Mouse (Mus musculus) macrophage (primary cell): Measurements from ENCODE around the gene Smad3. TPM values are rescaled to one million over a fixed set of nuclear protein-coding genes. Genes with fewer than 3 reads are reported as not detected.

ENCODE experiments used
- H3K27ac ChIP-seq: fragments of 350-480 bp; formaldehyde crosslinking; 2 replicates; pipeline ENCODE4 v1.9.0; 2021
- H3K36me3 ChIP-seq: fragments of 350-480 bp; formaldehyde crosslinking; 2 replicates; pipeline ENCODE4 v1.9.0; 2021; ENCODE audit errors: inconsistent target
- H3K4me3 ChIP-seq: fragments of 350-480 bp; formaldehyde crosslinking; 2 replicates; pipeline ENCODE4 v1.9.0; 2021; ENCODE audit errors: inconsistent target
- H3K79me2 ChIP-seq: fragments of 350-480 bp; formaldehyde crosslinking; 2 replicates; pipeline ENCODE4 v1.9.0; 2021; ENCODE audit errors: inconsistent target
- WGBS: methylation state at CpG from one replicate; pipeline ENCODE4 v1.1.7; 2026; ENCODE audit warnings: inconsistent platforms; ENCODE audit not compliant: missing documents; 5-methylcytosine and 5-hydroxymethylcytosine counted together
- polyA plus RNA-seq: library from polyadenylated mRNA; stranded (reverse); fragments of 250-400 nt; gene quantifications from 3 replicates; pipeline ENCODE4 v1.2.4, GENCODE M21; 2018; ENCODE audit warnings: inconsistent platforms

The Smad3 gene
- polyA plus RNA-seq, 1 experiment from 2014 or later: 14.5 TPM

DNA sequence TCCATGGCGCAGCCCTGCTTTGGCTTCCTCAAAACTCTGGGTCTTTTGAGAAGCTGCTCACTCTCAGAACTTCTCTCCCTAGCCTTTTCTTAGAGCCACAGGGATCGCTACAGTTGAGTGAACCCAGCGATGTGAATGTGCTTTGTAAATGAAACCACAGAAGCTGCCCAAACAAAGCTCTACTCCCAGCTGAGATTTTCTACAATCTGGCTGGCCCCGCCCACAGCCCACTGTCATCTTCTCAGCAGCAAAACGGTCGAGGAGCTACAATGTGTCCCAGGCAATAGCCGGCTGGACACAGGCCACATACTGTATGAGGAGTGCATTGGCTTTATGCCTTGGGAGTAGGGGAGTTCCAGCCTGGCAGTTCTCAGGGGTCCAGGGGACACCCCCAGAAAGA is 104.1 kb downstream of the Smad3 start:
- H3K79me2 ChIP-seq: no peaks in the 10 kb centered on the region
- 94% methylated on average over 7 of the region's 7 CpGs for WGBS
- H3K36me3 ChIP-seq: peaks cover 27% of the 10 kb centered on the region; the same call in 1 of the 2 replicates
- H3K4me3 ChIP-seq: no peak overlapping the region
- no peak overlapping the region for H3K27ac ChIP-seq

DNA sequence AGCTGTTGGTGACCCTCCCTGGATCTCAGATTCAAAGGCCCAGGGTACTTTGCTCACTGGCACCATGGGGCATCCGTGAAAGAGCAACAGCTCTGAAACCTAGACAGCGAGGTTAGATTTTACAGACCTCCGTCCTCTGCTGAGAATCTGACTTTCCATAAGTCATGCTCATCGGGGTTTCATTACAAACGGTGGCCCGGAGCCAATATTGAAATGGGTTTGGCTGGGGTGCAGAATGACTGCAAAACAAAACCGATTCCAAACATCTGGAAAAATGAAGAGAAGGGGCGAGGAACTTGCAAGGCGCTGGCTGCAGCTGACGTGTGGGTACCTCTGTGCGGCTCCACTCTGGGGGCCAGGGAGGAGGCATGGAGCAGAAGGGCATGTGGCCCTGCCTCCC is 106.2 kb downstream of the Smad3 start:
- Histone ChIP-seq H3K4me3 (no peak overlapping the region), H3K36me3 (peaks cover 30% of the 10 kb centered on the region; the same call in 1 of the 2 replicates)
- 98% methylated on average over 11 of the region's 11 CpGs for WGBS

DNA sequence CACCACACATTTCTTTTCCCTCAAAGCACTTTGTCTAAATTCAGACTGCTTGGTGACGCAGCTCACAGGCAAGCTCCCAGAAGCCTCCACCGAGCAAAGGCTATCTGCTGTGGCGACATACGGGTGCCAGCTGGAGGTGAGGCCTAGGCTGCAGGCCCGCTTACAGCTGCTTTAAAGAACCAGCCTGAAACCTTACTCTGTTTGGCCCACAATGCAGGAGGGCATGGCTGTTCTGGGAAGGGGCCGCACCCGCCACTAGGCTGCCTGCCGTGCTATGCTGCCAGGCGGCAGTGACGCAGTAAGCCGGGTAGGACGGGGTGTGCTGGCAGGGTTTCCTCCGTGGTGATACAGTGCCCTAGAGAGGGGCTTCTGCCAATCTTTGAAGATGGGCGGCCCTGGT is 106.9 kb downstream of the Smad3 start:
- Histone ChIP-seq H3K27ac (no peak overlapping the region), H3K4me3 (no peak overlapping the region), H3K36me3 (peaks cover 30% of the 10 kb centered on the region; the same call in 1 of the 2 replicates), H3K79me2 (no peaks in the 10 kb centered on the region)
- WGBS: 87% methylated on average over 11 of the region's 14 CpGs

More for the DNA sequence above, 106.2 kb downstream of the Smad3 start:
- Histone ChIP-seq H3K79me2 (no peaks in the 10 kb centered on the region), H3K27ac (no peak overlapping the region)

DNA sequence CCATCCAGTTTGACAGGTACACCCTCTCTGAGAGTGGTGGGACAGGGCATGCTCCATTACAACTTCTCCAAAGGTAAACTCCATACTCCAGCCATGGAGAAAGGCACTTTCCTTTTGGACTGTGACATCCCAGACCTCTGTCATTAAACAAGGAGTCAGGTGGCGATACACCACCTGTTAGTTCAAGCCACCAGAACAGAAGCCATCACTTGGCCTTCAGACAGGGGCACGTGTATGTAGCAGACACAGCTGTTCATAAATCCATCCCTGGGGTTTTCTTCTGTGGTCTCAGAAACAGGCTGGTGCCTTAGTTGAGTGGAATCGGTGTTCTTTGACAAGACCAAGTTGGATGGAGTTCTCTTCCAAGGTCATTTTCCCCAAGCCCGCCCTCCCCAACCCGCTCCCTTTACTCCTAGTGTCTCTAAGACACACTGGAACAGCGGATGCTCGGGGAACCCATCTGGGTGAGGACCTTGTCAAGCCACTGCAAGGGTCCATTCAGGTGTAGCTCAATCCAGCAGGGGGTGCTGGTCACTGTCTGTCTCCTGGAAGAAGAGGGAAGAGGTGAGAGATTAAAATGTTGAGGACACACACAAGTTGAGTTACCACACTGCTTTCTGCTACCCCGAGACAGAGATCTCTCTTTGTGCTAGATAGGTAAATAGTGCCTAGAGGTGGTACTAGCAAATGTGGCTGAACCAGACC is 107.8 kb downstream of the Smad3 start:
- H3K79me2 ChIP-seq: no peaks in the 10 kb centered on the region
- peaks cover 30% of the 10 kb centered on the region; the same call in 1 of the 2 replicates for H3K36me3 ChIP-seq
- H3K4me3 ChIP-seq: no peak overlapping the region
- H3K27ac ChIP-seq: no peak overlapping the region
- WGBS: 91% methylated on average over 7 of the region's 8 CpGs

DNA sequence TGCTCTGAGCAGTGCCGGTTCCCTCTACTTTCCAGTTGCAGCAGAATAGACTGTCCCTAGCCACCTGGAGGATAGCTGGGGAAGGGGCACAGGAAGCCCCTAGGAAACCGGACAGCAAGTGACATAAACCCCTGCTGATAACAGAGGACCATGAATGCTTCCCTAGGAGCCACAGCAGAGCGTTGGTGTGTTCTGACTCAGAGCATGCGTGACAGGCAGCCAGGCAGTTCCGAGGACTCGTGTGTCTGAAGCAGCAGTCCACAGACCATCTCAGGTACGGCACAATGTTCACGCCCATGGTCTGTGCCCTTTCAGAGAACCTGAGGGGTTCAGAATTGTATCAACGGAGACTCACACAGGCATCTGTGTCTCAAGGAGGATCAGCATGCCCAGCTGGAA is 109.3 kb downstream of the Smad3 start:
- H3K4me3 ChIP-seq: no peak overlapping the region
- WGBS: 97% methylated on average over 9 of the region's 9 CpGs
- H3K79me2 ChIP-seq: no peaks in the 10 kb centered on the region
- no peak overlapping the region for H3K27ac ChIP-seq
- H3K36me3 ChIP-seq: peaks cover 39% of the 10 kb centered on the region; the same call in 1 of the 2 replicates

DNA sequence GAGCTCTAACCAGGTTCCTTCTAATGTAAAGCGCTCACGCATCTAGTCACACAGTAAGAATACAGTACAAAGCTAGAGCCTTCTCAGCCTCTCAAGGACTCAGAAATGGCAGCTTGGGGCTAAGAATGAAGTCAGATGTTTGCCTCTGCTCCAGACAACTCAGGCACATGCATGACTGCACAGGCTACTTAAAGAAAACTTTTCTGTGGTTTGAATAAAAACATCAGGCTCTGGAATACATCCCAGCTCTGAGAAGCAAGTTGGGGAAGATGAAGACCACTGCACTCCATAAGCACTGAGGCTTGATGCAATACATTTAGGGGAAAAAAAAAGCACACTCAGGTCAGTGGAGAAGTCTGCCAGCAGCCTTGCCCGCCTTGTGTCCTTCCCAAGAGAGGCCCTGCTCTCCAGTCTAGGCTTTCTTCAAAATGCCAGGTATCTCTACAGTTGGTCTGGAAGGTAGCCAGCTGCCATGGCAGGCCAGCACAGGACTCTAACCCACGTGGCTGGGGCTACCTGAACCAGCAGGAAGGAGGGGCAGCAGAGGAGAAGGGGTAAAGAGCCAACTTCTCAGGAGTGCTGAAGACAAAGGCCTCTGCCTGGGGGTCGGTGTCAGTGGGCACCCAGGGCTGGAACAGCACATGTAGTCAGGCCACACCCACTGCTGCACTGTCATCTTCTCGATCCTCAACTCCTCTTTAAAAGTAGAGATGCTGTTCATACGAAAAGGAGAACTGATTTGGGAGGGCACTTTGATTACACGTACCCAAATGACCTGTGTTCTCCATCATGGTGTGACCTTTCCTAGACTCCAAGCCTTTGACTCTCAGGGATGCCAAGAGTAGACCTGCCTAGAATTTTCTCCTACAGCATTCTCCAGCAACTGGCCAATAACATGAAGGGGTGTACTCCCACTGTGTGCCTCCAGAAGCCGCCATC is 109.9 kb downstream of the Smad3 start:
- peaks cover 38% of the 10 kb centered on the region; the same call in 1 of the 2 replicates for H3K36me3 ChIP-seq
- H3K4me3 ChIP-seq: no peak overlapping the region
- WGBS: 72% methylated on average over 9 of the region's 9 CpGs
- no peak overlapping the region for H3K27ac ChIP-seq
- H3K79me2 ChIP-seq: no peaks in the 10 kb centered on the region

DNA sequence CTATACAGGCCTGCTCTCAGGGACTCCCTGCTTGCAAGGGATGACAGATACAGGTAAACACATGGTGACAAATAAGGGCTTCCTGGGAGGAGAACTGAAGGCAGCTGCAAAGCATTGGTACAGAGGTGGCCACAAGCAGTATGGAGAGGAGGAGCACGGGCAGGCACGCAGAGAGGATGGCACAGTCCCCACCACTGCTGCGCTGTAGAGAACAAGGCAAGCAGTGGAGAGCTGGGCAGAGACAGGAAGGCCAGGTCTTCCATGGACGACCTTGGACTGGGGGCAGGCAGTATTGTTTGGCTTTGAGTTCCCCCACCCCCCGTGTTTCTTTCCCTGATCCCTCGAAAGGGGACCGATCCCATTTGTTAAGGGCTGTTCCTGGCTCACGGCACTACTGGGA is 112.7 kb downstream of the Smad3 start:
- no peak overlapping the region for H3K27ac ChIP-seq
- 95% methylated on average over 8 of the region's 8 CpGs for WGBS
- no peak overlapping the region for H3K4me3 ChIP-seq
- H3K79me2 ChIP-seq: no peaks in the 10 kb centered on the region
- peaks cover 32% of the 10 kb centered on the region; the same call in 1 of the 2 replicates for H3K36me3 ChIP-seq

DNA sequence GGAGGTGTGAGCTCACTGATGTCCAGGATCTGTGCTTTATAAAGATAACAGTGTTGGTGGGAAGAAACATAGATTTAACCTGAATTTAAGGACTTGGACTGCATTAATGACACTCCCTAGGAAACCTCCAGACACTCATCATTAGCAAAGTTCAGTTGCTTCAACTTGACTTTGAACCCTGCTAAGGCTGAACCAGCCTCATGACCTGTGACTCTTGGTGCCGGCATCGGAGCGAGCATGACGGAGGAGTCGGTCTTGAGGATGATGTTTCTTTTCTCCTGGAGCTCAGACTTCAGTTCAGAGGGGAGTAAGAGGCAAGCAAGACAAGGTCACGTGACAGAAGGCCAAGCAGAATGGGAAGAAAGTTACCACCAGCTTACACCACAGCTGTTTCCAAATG is 113.8 kb downstream of the Smad3 start:
- Histone ChIP-seq H3K4me3 (no peak overlapping the region), H3K79me2 (no peaks in the 10 kb centered on the region), H3K36me3 (peaks cover 33% of the 10 kb centered on the region; the same call in 1 of the 2 replicates), H3K27ac (no peak overlapping the region)
- WGBS: 95% methylated on average over 6 of the region's 6 CpGs

DNA sequence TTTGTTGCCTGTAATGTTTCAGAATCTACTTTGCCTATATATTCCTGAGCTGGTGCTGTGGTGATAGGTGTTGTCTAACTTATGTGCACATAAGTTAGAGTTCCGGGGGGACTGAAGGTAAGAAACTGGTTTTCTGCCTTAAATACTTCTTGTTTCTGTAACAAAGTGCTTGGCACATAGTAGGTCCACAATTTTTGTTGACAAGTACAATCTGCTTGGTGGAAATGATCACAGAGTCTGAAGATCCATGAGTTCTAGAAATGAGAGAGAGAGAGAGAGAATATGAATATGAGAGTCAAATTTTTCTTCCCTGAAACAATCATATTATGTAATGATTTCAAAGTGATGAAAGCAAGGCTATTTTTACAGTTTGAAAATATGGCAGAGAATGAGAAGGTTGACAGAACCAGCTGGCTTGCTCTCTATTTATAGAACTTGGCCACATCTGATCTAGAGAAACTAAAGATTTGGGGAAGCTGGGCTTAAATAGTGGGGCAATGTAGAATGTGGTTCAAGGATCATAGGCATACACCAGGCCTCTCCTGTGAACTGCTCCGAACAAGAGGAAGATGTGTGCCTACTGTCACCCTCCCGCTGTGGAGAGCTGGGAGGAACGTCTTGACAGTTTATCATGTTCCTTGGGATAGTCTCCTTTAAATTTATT is 115.7 kb downstream of the Smad3 start:
- H3K36me3 ChIP-seq: peaks cover 45% of the 10 kb centered on the region
- H3K27ac ChIP-seq: peak overlapping the region; percentile 28; the same call in 1 of the 2 replicates
- no peaks in the 10 kb centered on the region for H3K79me2 ChIP-seq
- WGBS: 36% methylated on average over 4 of the region's 4 CpGs
- no peak overlapping the region for H3K4me3 ChIP-seq

DNA sequence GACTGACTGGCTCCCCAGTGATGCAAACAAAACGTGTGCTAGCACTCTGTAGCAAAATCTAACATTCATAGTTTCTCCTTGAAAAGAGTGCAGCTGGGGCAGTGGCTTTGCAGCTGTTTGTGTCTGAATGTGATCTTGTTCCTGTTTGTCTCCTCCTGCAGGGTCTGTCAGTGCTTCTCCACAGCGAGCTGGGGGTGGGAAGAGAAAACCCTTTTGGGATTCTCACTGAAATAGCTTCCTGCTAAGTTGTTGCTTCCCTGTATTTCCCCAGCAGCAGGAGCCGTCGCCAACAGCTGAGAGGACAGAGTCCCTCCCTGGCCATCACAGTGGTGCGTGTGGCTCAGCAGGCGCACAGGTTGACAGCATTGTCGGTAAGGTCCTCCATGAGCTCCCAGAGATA is 121.7 kb downstream of the Smad3 start:
- peaks cover 78% of the 10 kb centered on the region for H3K36me3 ChIP-seq
- 90% methylated on average over 7 of the region's 7 CpGs for WGBS
- no peaks in the 10 kb centered on the region for H3K79me2 ChIP-seq
- no peak overlapping the region for H3K27ac ChIP-seq
- no peak overlapping the region for H3K4me3 ChIP-seq

DNA sequence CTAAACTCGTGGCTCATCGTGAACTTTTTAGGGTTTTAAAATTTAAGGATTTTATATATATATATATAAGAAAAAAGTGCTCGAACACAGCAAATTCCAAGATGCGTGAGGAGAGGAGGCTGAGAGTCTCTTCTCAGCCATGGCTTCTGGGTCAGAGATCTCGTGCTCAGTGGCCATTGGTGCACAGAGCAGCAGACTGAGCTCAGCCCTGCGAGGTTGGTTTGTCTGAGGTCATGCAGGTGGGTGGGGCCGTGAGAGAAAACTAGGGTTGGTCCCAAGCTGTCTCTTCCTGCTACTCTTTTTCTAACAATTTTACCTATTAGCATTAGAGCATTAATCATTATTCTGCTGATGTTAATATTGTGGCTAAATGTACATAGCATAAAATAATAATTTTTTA is 124.5 kb downstream of the Smad3 start:
- WGBS: 94% methylated on average over 5 of the region's 7 CpGs
- no peak overlapping the region for H3K27ac ChIP-seq

DNA sequence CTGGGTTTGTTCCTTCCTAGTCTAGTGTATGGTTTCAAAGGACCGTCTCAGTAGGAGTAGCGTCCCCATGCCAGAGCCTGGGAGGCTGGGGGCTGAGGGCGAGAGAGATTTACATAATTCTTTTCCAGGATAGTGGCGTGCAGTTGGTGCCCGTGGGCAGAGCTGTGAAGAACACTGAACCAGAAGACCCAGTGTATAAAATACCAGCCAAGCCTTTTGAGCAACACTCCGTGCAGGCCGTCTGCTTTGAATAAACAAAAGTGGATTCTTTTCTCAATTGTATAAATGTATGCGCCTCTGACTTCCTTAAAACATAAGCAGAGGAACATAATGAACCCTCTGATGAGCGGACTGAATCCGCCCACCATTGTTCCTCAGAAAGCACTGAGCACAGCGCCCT is 124.9 kb downstream of the Smad3 start:
- H3K79me2 ChIP-seq: no peaks in the 10 kb centered on the region
- H3K27ac ChIP-seq: no peak overlapping the region
- 94% methylated on average over 11 of the region's 11 CpGs for WGBS
- H3K4me3 ChIP-seq: no peak overlapping the region
- H3K36me3 ChIP-seq: peaks cover 83% of the 10 kb centered on the region

More for the DNA sequence above, 124.5 kb downstream of the Smad3 start:
- H3K79me2 ChIP-seq: no peaks in the 10 kb centered on the region
- H3K4me3 ChIP-seq: no peak overlapping the region
- H3K36me3 ChIP-seq: peaks cover 83% of the 10 kb centered on the region

DNA sequence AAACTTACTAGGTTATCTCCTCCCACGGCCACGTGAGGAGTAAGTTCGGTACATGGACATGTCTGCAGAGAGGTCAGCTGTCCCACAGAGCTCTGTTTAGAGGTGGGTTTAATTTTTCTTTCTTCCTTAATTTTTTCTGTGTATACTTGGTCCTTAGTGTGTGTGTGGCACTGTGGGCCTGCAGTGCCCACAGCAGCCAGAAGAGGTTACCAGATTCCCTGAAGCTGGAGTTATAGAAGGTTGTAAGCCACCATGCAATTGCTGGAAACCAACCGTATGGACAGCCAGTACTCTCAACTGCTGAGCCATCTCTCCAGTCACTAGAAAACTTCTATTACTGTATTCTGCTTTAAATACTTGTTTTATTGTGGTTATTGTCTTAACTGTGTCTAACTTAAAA is 125.7 kb downstream of the Smad3 start:
- peaks cover 82% of the 10 kb centered on the region for H3K36me3 ChIP-seq
- no peak overlapping the region for H3K4me3 ChIP-seq
- no peaks in the 10 kb centered on the region; the same call in 1 of the 2 replicates for H3K79me2 ChIP-seq
- 92% methylated on average over 4 of the region's 4 CpGs for WGBS
- H3K27ac ChIP-seq: no peak overlapping the region

DNA sequence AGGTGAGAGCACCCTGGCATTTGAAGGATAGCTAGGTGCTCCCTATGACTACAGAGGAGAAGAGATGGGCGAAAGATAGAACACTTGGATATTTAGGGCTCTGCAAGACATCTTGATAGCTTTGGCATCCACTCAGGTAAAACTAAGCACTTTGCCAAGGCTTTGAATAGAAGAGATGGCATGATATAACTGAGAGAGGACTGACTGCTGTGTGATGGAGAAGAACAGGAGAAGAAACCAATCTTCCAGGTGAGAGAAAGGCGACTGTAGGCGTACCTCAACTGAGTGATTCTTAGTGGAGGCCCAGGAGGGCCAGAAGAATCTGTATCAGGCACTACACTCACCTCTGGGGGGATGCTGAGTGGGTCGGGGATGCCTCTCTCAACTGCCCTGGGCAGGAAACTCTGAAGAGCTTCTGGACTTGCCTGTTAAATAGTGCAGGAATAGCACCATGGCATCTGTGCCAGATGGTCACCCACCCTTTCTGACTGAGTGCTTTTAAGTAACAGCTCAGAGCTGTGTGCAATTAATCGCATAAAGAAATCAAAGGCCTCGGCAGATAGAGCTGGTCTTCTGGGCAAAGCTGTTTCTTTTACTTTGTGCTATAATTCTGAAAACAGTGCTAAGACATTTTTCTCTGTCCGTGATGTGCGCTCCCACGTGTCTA is 132.6 kb downstream of the Smad3 start:
- Histone ChIP-seq H3K27ac (no peak overlapping the region), H3K79me2 (peaks cover 33% of the 10 kb centered on the region; the same call in 1 of the 2 replicates), H3K36me3 (peaks cover 97% of the 10 kb centered on the region), H3K4me3 (no peak overlapping the region)
- 96% methylated on average over 9 of the region's 9 CpGs for WGBS
